Mouse (Mus musculus): ENCODE results near the gene Tepsin. TPM values are rescaled to one million over a fixed set of nuclear protein-coding genes. Genes with fewer than 3 reads are reported as not detected.
A peak's percentile ranks its signal among the peaks of the same experiment; 100 is the strongest.

Tepsin gene
- 10 to 100 TPM; 15.9 to 16.9 TPM for total RNA-seq (2021)
- long read RNA-seq, experiment 1, transcript Tepsin-202 (13 exons, 2,770 nt): major isoform, 15 of 29 reads
- long read RNA-seq, experiment 1, partial matches to known transcripts: 3 of 29 reads
- long read RNA-seq, experiment 1, other reads (novel, unspliced or antisense): 11 of 29 reads
- long read RNA-seq, experiment 2, transcript Tepsin-202 (13 exons, 2,770 nt): major isoform, 10 of 18 reads
- long read RNA-seq, experiment 2, partial matches to known transcripts: 1 of 18 reads
- long read RNA-seq, experiment 2, other reads (novel, unspliced or antisense): 7 of 18 reads

DNA sequence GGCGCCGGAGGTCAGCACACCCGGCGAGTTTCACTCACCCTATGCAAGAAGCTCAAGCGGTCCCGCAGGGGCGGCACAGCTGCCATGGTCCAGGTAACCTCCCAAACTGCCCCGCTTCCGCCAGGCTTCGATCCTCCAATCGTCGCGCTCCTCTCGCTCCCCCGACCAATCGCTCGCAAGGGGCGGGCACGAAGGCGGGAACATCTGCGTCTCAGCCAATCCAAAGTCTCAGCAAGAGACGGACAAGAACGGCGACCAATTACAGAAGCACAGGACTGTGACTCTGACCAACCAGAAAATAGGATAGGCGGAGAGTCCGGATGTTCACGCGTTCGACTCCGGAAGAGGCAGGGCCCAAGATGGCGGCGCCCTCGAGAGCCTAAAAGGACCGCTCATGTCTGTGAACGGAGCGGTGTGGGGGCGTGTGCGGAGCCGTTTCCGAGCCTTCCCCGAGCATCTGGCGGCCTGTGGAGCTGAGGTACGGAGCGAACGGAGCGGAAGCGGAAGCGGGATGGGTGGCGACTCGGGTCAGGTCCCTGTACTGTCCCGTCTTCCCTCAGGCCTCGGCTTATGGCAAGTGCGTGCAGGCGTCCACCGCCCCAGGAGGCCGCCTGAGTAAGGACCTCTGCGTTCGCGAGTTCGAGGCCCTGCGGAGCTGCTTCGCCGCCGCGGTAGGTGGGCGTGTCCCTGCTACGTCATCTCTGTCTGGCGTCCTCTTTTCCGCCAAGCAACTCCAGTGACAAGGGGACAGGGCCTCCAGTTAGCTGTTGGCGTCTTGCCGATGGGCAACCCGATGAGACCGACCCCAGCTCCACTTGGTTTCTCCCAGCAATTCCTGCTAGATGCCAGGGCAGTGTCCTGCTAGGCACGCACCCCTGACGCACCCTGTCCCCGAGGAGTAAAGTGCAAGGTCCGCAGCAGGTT, at the start of gene Tepsin, which contains the start of gene Ndufaf8:
Gene Tepsin, minus strand, starts transcription at position 144 of the 924 bp plus-strand sequence.
Gene Ndufaf8, plus strand, starts transcription at position 341 of the 924 bp plus-strand sequence.
- peak; percentile 99 to 100 for DNase-seq (ENCODE audit: extremely low spot score in 1 of 2, low spot score in 2 of 2)
- intact Hi-C loops (cut with DNase I): loop anchor here (2.0 kb wide), 1 partner anchor 84 kb away; no protein-coding TSS in a partner anchor
- peak within 1 kb of the TSS; percentile 92 for H3K27ac ChIP-seq
- TF ChIP-seq CTCF (IDR thresholded peaks at IDR 0.05): no peak; the same call in 1 of the 2 replicates
- peak within 1 kb of the TSS; percentile 84 for H3K4me3 ChIP-seq

DNA sequence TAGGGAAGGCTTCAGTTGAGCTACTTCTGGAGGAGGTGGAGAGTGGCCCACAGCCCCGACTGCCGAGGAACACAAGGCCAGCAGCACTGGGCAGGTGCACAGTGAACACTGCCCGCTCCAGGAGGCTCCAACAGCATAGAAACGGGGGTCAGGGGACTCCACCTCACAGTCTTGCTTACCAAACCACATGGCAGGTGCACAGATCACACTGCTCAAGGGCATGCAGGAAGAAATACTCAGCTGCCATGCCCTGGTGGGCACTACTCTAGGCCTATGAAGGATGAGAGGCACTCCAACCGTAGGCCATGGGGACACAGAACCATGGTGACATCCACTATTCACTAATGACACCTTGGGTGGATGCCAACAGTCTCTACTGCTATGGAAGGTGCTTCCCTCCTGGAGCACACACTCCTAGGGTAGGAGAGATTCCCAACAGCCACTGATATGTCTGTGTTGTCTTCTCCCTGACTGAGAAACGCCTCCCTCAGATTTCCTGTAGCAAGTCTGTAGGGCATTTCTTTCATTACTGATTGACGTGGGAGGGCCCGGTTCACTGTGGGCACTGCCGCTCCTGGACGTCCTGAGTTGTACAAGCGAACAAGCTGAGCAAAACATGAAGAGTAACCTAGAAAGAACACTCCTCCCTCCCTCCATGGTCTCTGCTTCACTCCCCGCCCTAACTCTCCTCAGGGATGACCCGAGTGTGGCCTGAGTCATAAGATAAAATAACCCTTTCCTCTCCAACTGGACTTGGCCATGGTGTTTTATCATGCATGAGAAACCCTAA, 45.4 kb upstream of the Tepsin start:
- no peak overlapping the region for H3K27ac ChIP-seq
- no peak for DNase-seq (ENCODE audit: extremely low spot score in 1 of 2, low spot score in 2 of 2)
- intact Hi-C loops (cut with DNase I): no loop called here

DNA sequence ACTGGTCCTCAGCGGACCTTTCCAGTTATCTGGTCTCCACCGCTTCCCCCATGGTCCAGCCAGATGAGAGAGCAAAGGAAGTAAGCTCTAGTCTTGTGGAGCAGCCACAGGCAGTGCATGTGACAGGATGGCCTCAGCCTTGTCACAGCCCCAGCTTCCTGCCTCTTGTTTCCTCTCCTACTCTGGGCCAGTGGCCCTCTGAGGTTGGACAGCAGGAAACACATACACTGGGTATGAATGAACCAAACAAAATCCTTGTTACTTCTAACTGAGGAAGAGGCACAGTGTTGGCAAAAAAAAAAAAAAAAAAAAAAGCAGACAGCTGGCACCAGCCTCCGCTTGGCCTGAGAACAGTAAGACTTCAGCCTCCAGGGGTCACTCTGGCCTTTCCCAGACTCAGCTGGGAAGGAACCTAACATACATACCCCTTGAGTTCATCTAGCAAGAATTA, 44.1 kb upstream of the Tepsin start:
- Histone ChIP-seq H3K4me3 (no peak overlapping the region), H3K27ac (peak overlapping the region; percentile 51; the same call in 1 of the 2 replicates)
- intact Hi-C loops (cut with DNase I): no loop called here
- peak; percentile 43 for TF ChIP-seq CTCF (IDR thresholded peaks at IDR 0.05)
- DNase-seq (ENCODE audit: extremely low spot score in 1 of 2, low spot score in 2 of 2): no peak

More for the DNA sequence above, 45.4 kb upstream of the Tepsin start:
- TF ChIP-seq CTCF (IDR thresholded peaks at IDR 0.05): no peak
- H3K4me3 ChIP-seq: no peak overlapping the region

DNA sequence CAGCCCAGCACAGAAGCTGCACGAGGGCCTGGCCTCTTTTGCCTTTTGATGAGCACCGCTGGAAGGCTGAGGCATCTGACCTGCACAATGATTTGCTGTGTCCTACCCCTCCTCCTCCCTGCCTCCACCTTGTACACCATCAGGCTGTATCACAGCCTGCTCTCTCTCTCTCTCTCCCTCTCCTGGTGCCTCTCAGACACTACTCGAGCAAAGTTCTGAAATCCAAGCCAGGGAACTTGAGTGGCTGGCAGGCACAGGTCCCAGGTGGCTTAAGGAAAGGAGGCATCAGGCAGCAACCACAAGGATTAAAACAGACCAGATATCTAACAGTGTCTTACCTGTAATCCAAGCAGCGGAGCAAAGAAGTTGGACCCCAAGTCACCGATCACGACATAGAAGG, 41.7 kb upstream of the Tepsin start:
- DNase-seq (ENCODE audit: extremely low spot score in 1 of 2, low spot score in 2 of 2): no peak
- TF ChIP-seq CTCF (IDR thresholded peaks at IDR 0.05): no peak; the same call in 1 of the 2 replicates
- Histone ChIP-seq H3K27ac (no peak overlapping the region), H3K4me3 (no peak overlapping the region)
- intact Hi-C loops (cut with DNase I): no loop called here

DNA sequence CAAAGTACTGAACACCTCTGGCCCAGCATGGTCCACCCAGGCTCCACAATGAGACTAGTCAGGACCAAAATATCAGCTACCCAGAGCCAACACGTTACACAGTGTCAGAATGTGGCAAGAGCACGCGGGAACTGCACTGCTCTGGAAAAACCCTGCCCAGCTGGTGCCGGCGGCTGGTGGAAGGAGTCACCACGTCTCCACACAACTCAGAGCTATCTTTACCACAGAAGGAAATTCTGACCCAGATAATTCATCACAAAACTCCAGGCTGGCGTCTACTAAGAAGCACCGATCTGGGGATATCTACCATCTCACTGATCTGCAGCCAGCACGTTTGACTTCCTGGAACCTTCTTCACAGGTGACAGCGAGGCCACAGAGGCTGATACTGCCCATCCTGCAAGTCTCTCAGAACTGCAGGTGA, 40.8 kb upstream of the Tepsin start:
- no peak for TF ChIP-seq CTCF (IDR thresholded peaks at IDR 0.05)
- H3K27ac ChIP-seq: no peak overlapping the region
- intact Hi-C loops (cut with DNase I): no loop called here
- DNase-seq (ENCODE audit: extremely low spot score in 1 of 2, low spot score in 2 of 2): no peak
- H3K4me3 ChIP-seq: no peak overlapping the region

DNA sequence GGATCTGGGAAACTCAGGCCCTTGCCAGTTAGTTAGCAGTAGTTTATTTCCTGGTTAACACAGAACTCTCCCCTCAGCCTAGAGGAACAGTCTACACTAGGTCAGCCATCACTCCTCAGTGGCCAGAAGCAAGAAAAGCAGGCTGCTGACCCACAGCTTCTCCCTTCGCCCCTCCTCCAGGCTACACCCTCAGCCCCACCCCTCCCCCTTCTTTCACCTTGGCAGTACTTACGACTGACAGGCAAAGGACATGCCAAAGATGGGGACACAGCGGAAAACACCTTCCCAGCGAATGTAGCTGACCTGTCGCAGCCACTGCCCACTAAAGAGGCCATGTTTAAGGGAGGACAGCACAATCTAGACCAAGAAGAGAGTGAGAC, 39.1 kb upstream of the Tepsin start:
- Histone ChIP-seq H3K4me3 (no peak overlapping the region), H3K27ac (no peak overlapping the region)
- DNase-seq (ENCODE audit: extremely low spot score in 1 of 2, low spot score in 2 of 2): no peak
- no peak for TF ChIP-seq CTCF (IDR thresholded peaks at IDR 0.05)
- intact Hi-C loops (cut with DNase I): no loop called here

DNA sequence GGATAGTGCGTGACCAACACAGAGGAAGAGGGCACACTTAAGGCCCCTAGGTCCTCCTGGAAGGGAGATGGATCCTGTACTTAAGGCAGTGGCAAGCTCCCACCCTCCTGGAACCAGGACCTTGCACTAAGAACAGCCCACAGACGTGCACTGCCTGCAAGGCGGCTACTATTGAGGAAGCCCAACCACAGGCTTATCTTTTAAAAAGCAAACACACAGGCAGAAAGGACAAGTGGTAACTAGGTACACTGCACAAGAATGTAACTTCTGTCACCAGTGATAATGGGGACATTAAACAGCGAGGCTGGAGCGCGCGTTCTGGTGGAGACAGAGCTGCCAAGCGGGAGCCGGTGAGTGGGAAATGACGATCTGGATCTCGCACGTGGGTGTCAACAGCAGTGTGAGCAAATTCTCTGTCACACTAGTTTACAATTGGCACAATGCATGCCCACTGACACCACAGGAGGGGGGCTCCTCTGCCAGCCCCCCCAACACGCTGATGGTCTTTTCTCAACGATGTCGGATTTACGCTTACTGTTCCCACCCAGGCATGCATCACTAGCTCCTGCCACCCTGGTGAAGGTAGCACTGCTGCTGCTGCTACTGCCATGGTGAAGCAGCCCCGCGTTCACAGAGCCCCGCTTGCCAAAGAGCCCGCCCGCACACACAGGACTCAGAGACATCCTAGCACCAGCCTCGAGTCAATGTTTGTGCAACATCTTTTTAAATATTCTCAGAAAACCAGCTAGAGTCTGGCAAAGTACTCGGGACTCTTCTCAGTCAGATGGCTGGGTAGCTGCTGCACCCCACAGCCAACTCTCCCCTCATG, 38.5 kb upstream of the Tepsin start:
- DNase-seq (ENCODE audit: extremely low spot score in 1 of 2, low spot score in 2 of 2): peak; percentile 67 to 69
- Histone ChIP-seq H3K27ac (no peak overlapping the region), H3K4me3 (no peak overlapping the region)
- no peak for TF ChIP-seq CTCF (IDR thresholded peaks at IDR 0.05)
- intact Hi-C loops (cut with DNase I): no loop called here

DNA sequence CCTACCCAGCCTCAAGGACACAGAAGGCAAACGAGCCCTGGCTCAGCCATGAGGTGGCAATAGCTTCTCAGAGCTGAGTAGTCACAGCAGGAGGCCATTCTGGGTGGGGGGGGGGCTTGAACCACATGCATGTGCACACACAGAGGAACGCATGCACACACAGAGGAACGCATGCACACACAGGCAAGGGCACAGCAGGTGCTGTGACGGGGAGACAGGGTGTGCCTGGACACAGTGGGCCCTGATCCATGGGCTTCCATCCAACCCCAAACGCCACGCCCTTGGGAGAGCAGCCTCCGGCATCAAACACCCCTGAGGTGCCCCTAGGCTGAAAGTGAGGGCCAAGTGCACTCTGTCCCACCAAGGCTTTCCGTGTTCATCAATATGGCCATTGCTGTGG, 37.7 kb upstream of the Tepsin start:
- intact Hi-C loops (cut with DNase I): no loop called here
- Histone ChIP-seq H3K4me3 (no peak overlapping the region), H3K27ac (no peak overlapping the region)
- no peak for TF ChIP-seq CTCF (IDR thresholded peaks at IDR 0.05)
- DNase-seq (ENCODE audit: extremely low spot score in 1 of 2, low spot score in 2 of 2): no peak

DNA sequence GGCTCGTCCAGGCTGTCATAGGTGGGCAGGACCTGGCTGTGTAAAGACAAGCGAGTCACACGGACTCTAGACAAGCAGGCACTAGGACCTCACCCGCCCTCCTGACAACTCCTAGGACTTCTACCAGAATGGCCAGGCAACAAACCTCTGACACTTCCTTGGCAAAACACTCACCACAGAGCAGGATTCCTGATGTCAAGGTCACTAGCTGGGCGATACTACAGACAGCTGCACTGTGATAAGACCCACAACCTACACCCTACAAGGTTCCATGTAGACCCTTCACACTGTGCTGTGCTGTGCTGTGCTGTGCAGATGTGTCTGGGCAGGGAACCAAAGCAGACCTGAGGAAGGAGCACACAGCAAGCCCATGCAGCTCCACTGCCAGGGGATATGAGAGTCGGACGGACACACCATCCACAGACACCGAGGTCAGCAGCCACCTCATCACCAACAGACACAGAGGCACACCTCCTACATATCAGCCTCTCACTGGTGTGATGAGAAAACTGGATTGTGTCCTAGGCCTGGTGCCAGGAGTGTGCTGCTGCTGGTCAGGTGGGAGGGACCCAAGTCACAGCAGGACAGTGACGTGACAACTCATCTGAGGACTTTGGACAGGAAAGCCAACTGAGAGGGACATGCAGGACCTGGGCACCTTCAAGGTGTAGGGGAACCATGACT, 36.5 kb upstream of the Tepsin start:
- intact Hi-C loops (cut with DNase I): no loop called here
- no peak for TF ChIP-seq CTCF (IDR thresholded peaks at IDR 0.05)

DNA sequence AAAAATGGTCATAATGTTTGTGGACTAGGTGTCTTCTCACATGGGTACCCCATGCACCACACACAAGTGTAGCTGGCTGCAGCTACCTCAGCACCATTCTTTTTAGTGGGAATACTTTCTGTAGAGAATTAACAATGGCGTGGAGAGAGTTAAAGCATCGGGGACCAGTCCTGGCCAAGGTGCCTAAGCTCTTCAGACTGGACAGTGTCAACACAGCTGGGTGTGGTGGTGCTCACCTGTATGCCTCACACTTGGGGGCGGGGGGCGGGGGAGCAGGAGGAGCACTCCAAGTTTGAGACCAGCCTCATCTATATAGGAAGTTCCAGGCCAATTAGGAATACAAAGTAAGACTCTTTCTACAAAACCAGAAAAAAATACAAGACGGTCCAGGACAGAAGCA, 35.6 kb upstream of the Tepsin start:
- DNase-seq (ENCODE audit: extremely low spot score in 1 of 2, low spot score in 2 of 2): no peak
- no peak overlapping the region for H3K27ac ChIP-seq
- intact Hi-C loops (cut with DNase I): no loop called here
- TF ChIP-seq CTCF (IDR thresholded peaks at IDR 0.05): no peak
- H3K4me3 ChIP-seq: no peak overlapping the region

More for the DNA sequence above, 36.5 kb upstream of the Tepsin start:
- no peak overlapping the region for H3K27ac ChIP-seq
- H3K4me3 ChIP-seq: no peak overlapping the region
- DNase-seq (ENCODE audit: extremely low spot score in 1 of 2, low spot score in 2 of 2): no peak
